Mouse (Mus musculus) forebrain, postnatal 0 days (tissue): Measurements from ENCODE around the gene Dclk1. TPM values are rescaled to one million over a fixed set of nuclear protein-coding genes. Genes with fewer than 3 reads are reported as not detected.
"Not testable (repeated sequence)": the region's sequence is repeated elsewhere in the genome, so short reads cannot be mapped to it uniquely, and the experiment has no call there.

Experiments
- ATAC-seq: fragments of 200-750 bp; cut with Nextera tagmentation; 2 replicates; pipeline ENCODE4 v1.8.0; 2017; ENCODE audit warnings: mild to moderate bottlenecking, moderate library complexity
- DNase-seq: peaks from one replicate; pipeline ENCODE4 v3.0.0-alpha.2; 2015
- H3K27ac ChIP-seq: fragments of 300-500 bp; sonication (generic); 2 replicates; pipeline ENCODE4 v1.5.1; 2014; ENCODE audit warnings: low read depth, mild to moderate bottlenecking, antibody characterized with exemption, low read length, moderate library complexity, mixed read lengths
- H3K27me3 ChIP-seq: fragments of 300-500 bp; sonication (generic); 2 replicates; pipeline ENCODE4 v1.6.1; 2014; ENCODE audit warnings: mild to moderate bottlenecking, low read length, mixed read lengths; ENCODE audit not compliant: insufficient read depth
- H3K36me3 ChIP-seq: fragments of 300-500 bp; sonication (generic); 2 replicates; pipeline ENCODE4 v1.6.1; 2014; ENCODE audit warnings: mild to moderate bottlenecking, moderate library complexity; ENCODE audit not compliant: insufficient read depth
- H3K4me1 ChIP-seq: fragments of 300-500 bp; sonication (generic); 2 replicates; pipeline ENCODE4 v1.6.1; 2014; ENCODE audit warnings: antibody characterized with exemption; ENCODE audit not compliant: insufficient read depth
- H3K4me2 ChIP-seq: fragments of 300-500 bp; sonication (generic); 2 replicates; pipeline ENCODE4 v1.6.1; 2014; ENCODE audit warnings: low read depth, mild to moderate bottlenecking, moderate library complexity
- H3K4me3 ChIP-seq: fragments of 300-500 bp; sonication (generic); 2 replicates; pipeline ENCODE4 v1.5.1; 2014; ENCODE audit warnings: low read depth, low read length, mixed read lengths
- H3K9ac ChIP-seq: fragments of 300-500 bp; sonication (generic); 2 replicates; pipeline ENCODE4 v1.6.1; 2014; ENCODE audit warnings: mild to moderate bottlenecking
- H3K9me3 ChIP-seq: fragments of 300-500 bp; sonication (generic); 2 replicates; pipeline ENCODE4 v1.6.1; 2016; ENCODE audit warnings: low read length
- CTCF ChIP-seq: sonication (generic); IDR thresholded peaks from 2 replicates; pipeline ENCODE4 v1.5.1; 2016; ENCODE audit warnings: antibody characterized with exemption, control low read depth, low read depth
- WGBS: fragments of 180-500 bp; shearing (Covaris S2); extraction: QIAGEN DNeasy Blood & Tissue Kit; methylation state at CpG from one replicate; pipeline ENCODE4 v1.1.7; 2014; 5-methylcytosine and 5-hydroxymethylcytosine counted together
- polyA plus RNA-seq: library from polyadenylated mRNA; unstranded; fragments of >200 nt; fragmentation: Nextera tagmentation; extraction: Ambion mirVana; gene quantifications from 2 replicates; pipeline ENCODE4 v1.2.1, GENCODE M21; 2015
- total RNA-seq: library from RNA; depleted of rRNA; stranded (reverse); fragments of >200 nt; gene quantifications from 2 replicates; pipeline ENCODE4 v1.2.3, GENCODE M21; 2014; rRNA removed

Gene Dclk1
- total RNA-seq (311 and 347 TPM in 2 replicates), polyA plus RNA-seq (143 and 219 TPM in 2 replicates)

GRCm38 (mm10) chr3:55241730-55242421, at the start of gene Dclk1:
Gene Dclk1 (plus strand): TSS chr3:55242364.
- Histone ChIP-seq H3K27me3 (no peaks in the 10 kb centered on the region), H3K27ac (peak within 1 kb of the TSS; percentile 99), H3K4me1 (peaks cover 19% of the 10 kb centered on the region), H3K4me3 (peak within 1 kb of the TSS; percentile 86), H3K36me3 (no peaks in the 10 kb centered on the region; the same call in 1 of the 2 replicates), H3K9me3 (no peaks in the 10 kb centered on the region), H3K9ac (peak within 1 kb of the TSS; percentile 99), H3K4me2 (peak within 1 kb of the TSS; percentile 62)
- TF ChIP-seq CTCF: no peak
- DNase-seq (no peak), ATAC-seq (no peak)
- WGBS: 33% methylated on average over 10 of the region's 10 CpGs

- H3K4me2 ChIP-seq: no peak overlapping the region
- H3K4me3 ChIP-seq: no peak overlapping the region
- no peak for ATAC-seq
- H3K27me3 ChIP-seq: no peaks in the 10 kb centered on the region
- no peaks in the 10 kb centered on the region for H3K9me3 ChIP-seq
- no peaks in the 10 kb centered on the region for H3K36me3 ChIP-seq
- no peaks in the 10 kb centered on the region for H3K4me1 ChIP-seq
- DNase-seq: no peak
- no peak overlapping the region for H3K27ac ChIP-seq
- no peak for TF ChIP-seq CTCF
- 62% methylated on average over 2 of the region's 2 CpGs for WGBS
- H3K9ac ChIP-seq: no peak overlapping the region
Measured at GRCm38 (mm10) chr3:55193351-55193750, 48.8 kb upstream of the Dclk1 start.

GRCm38 (mm10) chr3:55194792-55195191, 47.4 kb upstream of the Dclk1 start:
- peak; percentile 30; the same call in 1 of the 2 replicates for TF ChIP-seq CTCF
- no peaks in the 10 kb centered on the region for H3K9me3 ChIP-seq
- 34% methylated on average over 8 of the region's 8 CpGs for WGBS
- no peak overlapping the region for H3K27ac ChIP-seq
- H3K27me3 ChIP-seq: no peaks in the 10 kb centered on the region
- H3K9ac ChIP-seq: no peak overlapping the region
- DNase-seq (no peak), ATAC-seq (peak; percentile 56; the same call in 1 of the 2 replicates)
- H3K4me3 ChIP-seq: no peak overlapping the region
- H3K4me2 ChIP-seq: no peak overlapping the region
- H3K4me1 ChIP-seq: no peaks in the 10 kb centered on the region
- H3K36me3 ChIP-seq: no peaks in the 10 kb centered on the region

GRCm38 (mm10) chr3:55195581-55196327, 46.4 kb upstream of the Dclk1 start:
- H3K9me3 ChIP-seq: no peaks in the 10 kb centered on the region
- ATAC-seq: no peak
- 76% methylated on average over 5 of the region's 5 CpGs for WGBS
- no peaks in the 10 kb centered on the region for H3K4me1 ChIP-seq
- no peak overlapping the region for H3K9ac ChIP-seq
- H3K4me2 ChIP-seq: no peak overlapping the region
- DNase-seq: no peak
- no peaks in the 10 kb centered on the region for H3K36me3 ChIP-seq
- no peak for TF ChIP-seq CTCF
- no peak overlapping the region for H3K27ac ChIP-seq
- H3K4me3 ChIP-seq: no peak overlapping the region
- H3K27me3 ChIP-seq: no peaks in the 10 kb centered on the region

GRCm38 (mm10) chr3:55196328-55196710, 45.8 kb upstream of the Dclk1 start:
- H3K4me2 ChIP-seq: no peak overlapping the region
- no peaks in the 10 kb centered on the region for H3K27me3 ChIP-seq
- H3K4me3 ChIP-seq: no peak overlapping the region
- ATAC-seq (no peak), DNase-seq (no peak)
- H3K9ac ChIP-seq: no peak overlapping the region
- H3K36me3 ChIP-seq: no peaks in the 10 kb centered on the region
- H3K9me3 ChIP-seq: no peaks in the 10 kb centered on the region
- no peaks in the 10 kb centered on the region for H3K4me1 ChIP-seq
- TF ChIP-seq CTCF: no peak
- H3K27ac ChIP-seq: no peak overlapping the region
- WGBS: 94% methylated on average over 2 of the region's 2 CpGs

GRCm38 (mm10) chr3:55203621-55204020, 38.5 kb upstream of the Dclk1 start:
- not testable (repeated sequence) for ATAC-seq

GRCm38 (mm10) chr3:55206413-55206812, 35.8 kb upstream of the Dclk1 start:
- no peak for ATAC-seq
- no peak for DNase-seq
- Histone ChIP-seq H3K27me3 (no peaks in the 10 kb centered on the region), H3K4me2 (no peak overlapping the region), H3K9ac (no peak overlapping the region), H3K4me1 (no peaks in the 10 kb centered on the region), H3K9me3 (no peaks in the 10 kb centered on the region), H3K4me3 (no peak overlapping the region), H3K36me3 (no peaks in the 10 kb centered on the region), H3K27ac (no peak overlapping the region)
- peak; percentile 18; the same call in 1 of the 2 replicates for TF ChIP-seq CTCF
- WGBS: 99% methylated on average over 2 of the region's 2 CpGs

More at GRCm38 (mm10) chr3:55203621-55204020, 38.5 kb upstream of the Dclk1 start:
- not testable (repeated sequence) for H3K9ac ChIP-seq, H3K27ac ChIP-seq, H3K4me1 ChIP-seq, H3K36me3 ChIP-seq, H3K9me3 ChIP-seq, DNase-seq, H3K27me3 ChIP-seq, H3K4me2 ChIP-seq, H3K4me3 ChIP-seq
- WGBS: 93% methylated on average over 11 of the region's 11 CpGs
